In genomic region chr5:71914028-71914427, GRCm38 (mm10) we compare ENCODE assay signal across 28 mouse cellular contexts.
"Had no signal": no experiment of that assay in that cellular context is flagged by ENCODE, and none has a peak within 500 bp of the region (broad histone marks: within the 10 kb centered on the region; RNA-seq: fewer than 3 reads in every experiment).

No protein-coding gene starts in this region.

- H3K4me3 ChIP-seq: embryonic facial prominence, embryonic 10.5 days; embryonic facial prominence, embryonic 12.5 days; embryonic facial prominence, embryonic 13.5 days; embryonic facial prominence, embryonic 15.5 days; erythroblast, embryonic 14.5 days; forebrain, embryonic 10.5 days; forebrain, embryonic 12.5 days; forebrain, embryonic 13.5 days; forebrain, embryonic 15.5 days; gastrocnemius, adult 2 months had no signal

- ATAC-seq: forebrain, embryonic 13.5 days; forebrain, embryonic 14.5 days; forebrain, embryonic 15.5 days; forebrain, embryonic 16.5 days; forebrain, postnatal 0 days had no signal

- H3K4me2 ChIP-seq: embryonic facial prominence, embryonic 12.5 days; embryonic facial prominence, embryonic 13.5 days; embryonic facial prominence, embryonic 15.5 days; forebrain, embryonic 12.5 days; forebrain, embryonic 13.5 days; forebrain, embryonic 15.5 days had no signal

- H3K27ac ChIP-seq: embryonic facial prominence, embryonic 10.5 days; embryonic facial prominence, embryonic 12.5 days; embryonic facial prominence, embryonic 13.5 days; embryonic facial prominence, embryonic 15.5 days; forebrain, embryonic 10.5 days; forebrain, embryonic 12.5 days; forebrain, embryonic 13.5 days; forebrain, embryonic 15.5 days; gastrocnemius, adult 2 months had no signal

- H3K27me3 ChIP-seq: embryonic facial prominence, embryonic 12.5 days; embryonic facial prominence, embryonic 13.5 days; embryonic facial prominence, embryonic 15.5 days; forebrain, embryonic 12.5 days; forebrain, embryonic 13.5 days; forebrain, embryonic 15.5 days had no signal

- DNase-seq: cerebellum, adult 2 months; cerebellum, adult 8-10 months; cerebellum, adult 9-10 months; cerebellum, adult 9-11 months; cerebellum, postnatal 10 days; cerebellum, postnatal 14 days; cerebellum, postnatal 25 days; cerebellum, postnatal 36 days; embryo, embryonic 11 days; forebrain, postnatal 0 days; gastrocnemius, adult 2 months; gastrocnemius, postnatal 10 days; gastrocnemius, postnatal 14 days; gastrocnemius, postnatal 25 days; gastrocnemius, postnatal 36 days; heart, adult 11 months; heart, adult 18-20 months had no signal

- H3K9me3 ChIP-seq: embryonic facial prominence, embryonic 10.5 days; embryonic facial prominence, embryonic 12.5 days; embryonic facial prominence, embryonic 13.5 days; embryonic facial prominence, embryonic 15.5 days; forebrain, embryonic 10.5 days; forebrain, embryonic 12.5 days; forebrain, embryonic 13.5 days; forebrain, embryonic 15.5 days had no signal

- H3K4me1 ChIP-seq: embryonic facial prominence, embryonic 10.5 days; embryonic facial prominence, embryonic 12.5 days; embryonic facial prominence, embryonic 13.5 days; embryonic facial prominence, embryonic 15.5 days; forebrain, embryonic 10.5 days; forebrain, embryonic 12.5 days; forebrain, embryonic 13.5 days; forebrain, embryonic 15.5 days had no signal

- H3K36me3 ChIP-seq: embryonic facial prominence, embryonic 10.5 days; embryonic facial prominence, embryonic 12.5 days; embryonic facial prominence, embryonic 13.5 days; embryonic facial prominence, embryonic 15.5 days; forebrain, embryonic 10.5 days; forebrain, embryonic 12.5 days; forebrain, embryonic 15.5 days had no signal

- H3K9ac ChIP-seq: embryonic facial prominence, embryonic 12.5 days; embryonic facial prominence, embryonic 13.5 days; embryonic facial prominence, embryonic 15.5 days; forebrain, embryonic 12.5 days; forebrain, embryonic 13.5 days; forebrain, embryonic 15.5 days; forebrain, postnatal 0 days had no signal
